Mouse (Mus musculus): ENCODE data around the gene Itprip. TPM values are rescaled to one million over a fixed set of nuclear protein-coding genes. Genes with fewer than 3 reads are reported as not detected.

Gene Itprip
- total and polyA plus RNA-seq, 3 experiments = 1.5 to 3.5 (median 3.5) TPM

GRCm38 (mm10) chr19:47871515-47871914 lies 47.6 kb downstream of the Itprip start:
- TF ChIP-seq POLR2AphosphoS5 (IDR thresholded peaks at IDR 0.05; ENCODE audit: insufficient replicate concordance, low read depth, low read length) = no peak
- TF ChIP-seq GATA1 (IDR thresholded peaks at IDR 0.05; ENCODE audit: borderline replicate concordance, low read length) = no peak
- no peak for TF ChIP-seq CTCF (IDR thresholded peaks at IDR 0.05; ENCODE audit: low read depth, low read length)
- no peak for TF ChIP-seq GATA2 (IDR thresholded peaks at IDR 0.05; ENCODE audit: borderline replicate concordance, low read depth, low read length)
- no peak for TF ChIP-seq TAL1 (conservative IDR thresholded peaks at IDR 0.05; ENCODE audit: low read depth, low read length)
- no peaks in the 10 kb centered on the region for H3K4me1 ChIP-seq (ENCODE audit: insufficient read depth, low read depth, low read length)
- 0 out of 2 replicates have a peak, but pooled peaks cover 9% of the 10 kb centered on the region for H3K27me3 ChIP-seq (ENCODE audit: insufficient read depth, low read length)
- no peak overlapping the region for H3K4me3 ChIP-seq (ENCODE audit: low read depth, low read length)
- H3K36me3 ChIP-seq (replicated peaks) = no peaks in the 10 kb centered on the region
- ATAC-seq (ENCODE audit: extremely low read depth, insufficient number of reproducible peaks, low FRiP score, poor library complexity, severe bottlenecking) (no peak), DNase-seq (ENCODE audit: low spot score) (no peak)
- H3K9me3 ChIP-seq (replicated peaks) = peaks cover 10% of the 10 kb centered on the region

GRCm38 (mm10) chr19:47870102-47870666 lies 48.9 kb downstream of the Itprip start:
- TF ChIP-seq TAL1 (conservative IDR thresholded peaks at IDR 0.05; ENCODE audit: low read depth, low read length) (no peak), GATA2 (IDR thresholded peaks at IDR 0.05; ENCODE audit: borderline replicate concordance, low read depth, low read length) (no peak), GATA1 (IDR thresholded peaks at IDR 0.05; ENCODE audit: borderline replicate concordance, low read length) (no peak), CTCF (IDR thresholded peaks at IDR 0.05; ENCODE audit: low read depth, low read length) (no peak), POLR2AphosphoS5 (IDR thresholded peaks at IDR 0.05; ENCODE audit: insufficient replicate concordance, low read depth, low read length) (no peak)
- H3K4me1 ChIP-seq (ENCODE audit: insufficient read depth, low read depth, low read length) = 0 out of 2 replicates have a peak, but pooled peaks cover 3% of the 10 kb centered on the region
- no peaks in the 10 kb centered on the region for H3K36me3 ChIP-seq (replicated peaks)
- 0 out of 2 replicates have a peak, but pooled peaks cover 7% of the 10 kb centered on the region for H3K27me3 ChIP-seq (ENCODE audit: insufficient read depth, low read length)
- ATAC-seq (ENCODE audit: extremely low read depth, insufficient number of reproducible peaks, low FRiP score, poor library complexity, severe bottlenecking) (no peak), DNase-seq (ENCODE audit: low spot score) (no peak)
- H3K9me3 ChIP-seq (replicated peaks) = peaks cover 10% of the 10 kb centered on the region
- no peak overlapping the region for H3K4me3 ChIP-seq (ENCODE audit: low read depth, low read length)

- no peak overlapping the region for H3K4me3 ChIP-seq (ENCODE audit: low read depth, low read length)
- peaks cover 10% of the 10 kb centered on the region for H3K9me3 ChIP-seq (replicated peaks)
- no peak for TF ChIP-seq GATA1 (IDR thresholded peaks at IDR 0.05; ENCODE audit: borderline replicate concordance, low read length)
- TF ChIP-seq GATA2 (IDR thresholded peaks at IDR 0.05; ENCODE audit: borderline replicate concordance, low read depth, low read length) = no peak
- no peak for TF ChIP-seq TAL1 (conservative IDR thresholded peaks at IDR 0.05; ENCODE audit: low read depth, low read length)
- TF ChIP-seq POLR2AphosphoS5 (IDR thresholded peaks at IDR 0.05; ENCODE audit: insufficient replicate concordance, low read depth, low read length) = no peak
- TF ChIP-seq CTCF (IDR thresholded peaks at IDR 0.05; ENCODE audit: low read depth, low read length) = no peak
- ATAC-seq (ENCODE audit: extremely low read depth, insufficient number of reproducible peaks, low FRiP score, poor library complexity, severe bottlenecking) (no peak), DNase-seq (ENCODE audit: low spot score) (no peak)
- H3K36me3 ChIP-seq (replicated peaks) = no peaks in the 10 kb centered on the region
- peaks cover 7% of the 10 kb centered on the region; the same call in 1 of the 2 replicates for H3K4me1 ChIP-seq (ENCODE audit: insufficient read depth, low read depth, low read length)
- H3K27me3 ChIP-seq (ENCODE audit: insufficient read depth, low read length) = 0 out of 2 replicates have a peak, but pooled peaks cover 7% of the 10 kb centered on the region
Observed at GRCm38 (mm10) chr19:47869516-47869915, 49.6 kb downstream of the Itprip start.

GRCm38 (mm10) chr19:47868951-47869350 lies 50.1 kb downstream of the Itprip start:
- DNase-seq (ENCODE audit: low spot score) (no peak), ATAC-seq (ENCODE audit: extremely low read depth, insufficient number of reproducible peaks, low FRiP score, poor library complexity, severe bottlenecking) (no peak)
- no peak overlapping the region for H3K4me3 ChIP-seq (ENCODE audit: low read depth, low read length)
- no peak for TF ChIP-seq GATA1 (IDR thresholded peaks at IDR 0.05; ENCODE audit: borderline replicate concordance, low read length)
- TF ChIP-seq CTCF (IDR thresholded peaks at IDR 0.05; ENCODE audit: low read depth, low read length) = no peak
- TF ChIP-seq TAL1 (conservative IDR thresholded peaks at IDR 0.05; ENCODE audit: low read depth, low read length) = no peak
- no peak for TF ChIP-seq GATA2 (IDR thresholded peaks at IDR 0.05; ENCODE audit: borderline replicate concordance, low read depth, low read length)
- TF ChIP-seq POLR2AphosphoS5 (IDR thresholded peaks at IDR 0.05; ENCODE audit: insufficient replicate concordance, low read depth, low read length) = no peak
- H3K36me3 ChIP-seq (replicated peaks) = peaks cover 3% of the 10 kb centered on the region
- peaks cover 7% of the 10 kb centered on the region; the same call in 1 of the 2 replicates for H3K4me1 ChIP-seq (ENCODE audit: insufficient read depth, low read depth, low read length)
- 0 out of 2 replicates have a peak, but pooled peaks cover 7% of the 10 kb centered on the region for H3K27me3 ChIP-seq (ENCODE audit: insufficient read depth, low read length)
- H3K9me3 ChIP-seq (replicated peaks) = peaks cover 12% of the 10 kb centered on the region

GRCm38 (mm10) chr19:47867628-47868175 lies 51.4 kb downstream of the Itprip start:
- DNase-seq (ENCODE audit: low spot score) (no peak), ATAC-seq (ENCODE audit: extremely low read depth, insufficient number of reproducible peaks, low FRiP score, poor library complexity, severe bottlenecking) (no peak)
- Histone ChIP-seq H3K36me3 (replicated peaks) (peaks cover 6% of the 10 kb centered on the region), H3K27me3 (ENCODE audit: insufficient read depth, low read length) (0 out of 2 replicates have a peak, but pooled peaks cover 7% of the 10 kb centered on the region), H3K4me3 (ENCODE audit: low read depth, low read length) (no peak overlapping the region), H3K4me1 (ENCODE audit: insufficient read depth, low read depth, low read length) (peaks cover 7% of the 10 kb centered on the region; the same call in 1 of the 2 replicates), H3K9me3 (replicated peaks) (peaks cover 12% of the 10 kb centered on the region)
- TF ChIP-seq CTCF (IDR thresholded peaks at IDR 0.05; ENCODE audit: low read depth, low read length) (no peak), GATA2 (IDR thresholded peaks at IDR 0.05; ENCODE audit: borderline replicate concordance, low read depth, low read length) (no peak), TAL1 (conservative IDR thresholded peaks at IDR 0.05; ENCODE audit: low read depth, low read length) (no peak), POLR2AphosphoS5 (IDR thresholded peaks at IDR 0.05; ENCODE audit: insufficient replicate concordance, low read depth, low read length) (no peak), GATA1 (IDR thresholded peaks at IDR 0.05; ENCODE audit: borderline replicate concordance, low read length) (no peak)

- Histone ChIP-seq H3K4me1 (ENCODE audit: insufficient read depth, low read depth, low read length) (peaks cover 7% of the 10 kb centered on the region; the same call in 1 of the 2 replicates), H3K4me3 (ENCODE audit: low read depth, low read length) (peak within 1 kb of the TSS; percentile 72), H3K9me3 (replicated peaks) (peaks cover 9% of the 10 kb centered on the region; the same call in 1 of the 2 replicates), H3K36me3 (replicated peaks) (peaks cover 14% of the 10 kb centered on the region), H3K27me3 (ENCODE audit: insufficient read depth, low read length) (0 out of 2 replicates have a peak, but pooled peaks cover 7% of the 10 kb centered on the region)
- ATAC-seq (ENCODE audit: extremely low read depth, insufficient number of reproducible peaks, low FRiP score, poor library complexity, severe bottlenecking) (peak; percentile 96), DNase-seq (ENCODE audit: low spot score) (peak; percentile 90)
- TF ChIP-seq POLR2AphosphoS5 (IDR thresholded peaks at IDR 0.05; ENCODE audit: insufficient replicate concordance, low read depth, low read length) (no peak), GATA1 (IDR thresholded peaks at IDR 0.05; ENCODE audit: borderline replicate concordance, low read length) (no peak), CTCF (IDR thresholded peaks at IDR 0.05; ENCODE audit: low read depth, low read length) (no peak), TAL1 (conservative IDR thresholded peaks at IDR 0.05; ENCODE audit: low read depth, low read length) (no peak), GATA2 (IDR thresholded peaks at IDR 0.05; ENCODE audit: borderline replicate concordance, low read depth, low read length) (no peak)
Observed at GRCm38 (mm10) chr19:47865353-47865947, 53.6 kb downstream of the Itprip start, which contains the start of gene Gsto2. TSS of gene Gsto2 (plus strand) at chr19:47865534.
